Mouse (Mus musculus) olfactory bulb, adult 2 months (tissue): ENCODE measurements around the gene Cblc.

Source experiments
- CTCF ChIP-seq: fragments of 200-500 bp; IDR thresholded peaks from 2 replicates; pipeline ENCODE4 v1.5.1; 2012; ENCODE audit warnings: low read depth, mild to moderate bottlenecking, low read length, moderate library complexity; ENCODE audit not compliant: insufficient read depth
- POLR2A ChIP-seq: fragments of 200-500 bp; IDR thresholded peaks from 2 replicates; pipeline ENCODE4 v1.6.1; 2012; ENCODE audit warnings: mild to moderate bottlenecking, low read depth, low read length, moderate library complexity; ENCODE audit not compliant: insufficient read depth

GRCm38 (mm10) chr7:19738771-19739170 is 57.8 kb downstream of the Cblc start:
- TF ChIP-seq POLR2A (no peak), CTCF (no peak)
